Mouse (Mus musculus) kidney, postnatal 4 days (tissue): Measurements from ENCODE around the gene Ino80e.
"Not testable (repeated sequence)": the region's sequence is repeated elsewhere in the genome, so short reads cannot be mapped to it uniquely, and the experiment has no call there.

Experiments
- DNase-seq, 2 experiments: peaks; one replicate each; pipeline ENCODE4 v3.0.0; 2021; ENCODE audit warnings: mixed read lengths in 2 of 2

Ino80e gene

DNA sequence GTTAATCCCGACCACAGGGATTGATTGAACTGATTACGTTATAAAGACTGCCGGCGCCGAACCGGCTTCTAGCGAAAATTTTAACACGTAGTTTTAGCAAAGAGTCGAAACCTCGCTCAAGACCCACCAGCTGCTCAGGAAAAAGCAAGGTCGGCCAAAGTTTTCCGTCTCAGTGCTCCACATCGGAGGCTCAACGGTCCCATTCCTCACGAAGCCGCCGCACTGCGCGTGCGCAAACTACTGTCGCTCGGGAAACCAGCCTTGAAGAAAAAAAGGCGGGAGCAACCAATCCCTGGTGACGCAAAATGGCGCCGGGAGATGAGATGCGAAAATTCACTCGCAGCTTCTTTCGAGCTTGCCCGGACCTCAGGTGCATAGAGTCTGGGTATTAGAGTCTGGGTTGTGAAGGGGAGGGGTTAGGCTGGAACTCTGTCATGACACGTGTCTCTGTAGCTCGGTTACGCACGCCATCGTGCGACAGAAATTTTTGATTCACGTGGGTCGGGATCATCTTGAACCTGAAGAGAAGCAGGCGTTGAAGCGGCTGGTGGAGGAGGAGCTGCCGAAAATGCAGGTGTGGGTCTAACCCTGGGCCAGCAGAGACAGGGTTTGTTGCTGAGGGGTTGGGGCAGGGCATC is at the start of gene Ino80e:
TSS of gene Ino80e (minus strand) at position 231 of the 638 bp plus-strand sequence.
- peak; percentile 97 to 98 for DNase-seq

- DNase-seq, result no peak
Observed at GRCm38 (mm10) chr7:126905590-126905989, 43.4 kb upstream of the Ino80e start.

GRCm38 (mm10) chr7:126899781-126900180 is 37.6 kb upstream of the Ino80e start:
- not testable (repeated sequence) for DNase-seq

- peak; percentile 99 for DNase-seq
Observed at GRCm38 (mm10) chr7:126898102-126898990, 36.2 kb upstream of the Ino80e start.

- DNase-seq, result peak in 1 of 2 experiments; percentile 34
Observed at GRCm38 (mm10) chr7:126897390-126898101, 35.4 kb upstream of the Ino80e start.

DNA sequence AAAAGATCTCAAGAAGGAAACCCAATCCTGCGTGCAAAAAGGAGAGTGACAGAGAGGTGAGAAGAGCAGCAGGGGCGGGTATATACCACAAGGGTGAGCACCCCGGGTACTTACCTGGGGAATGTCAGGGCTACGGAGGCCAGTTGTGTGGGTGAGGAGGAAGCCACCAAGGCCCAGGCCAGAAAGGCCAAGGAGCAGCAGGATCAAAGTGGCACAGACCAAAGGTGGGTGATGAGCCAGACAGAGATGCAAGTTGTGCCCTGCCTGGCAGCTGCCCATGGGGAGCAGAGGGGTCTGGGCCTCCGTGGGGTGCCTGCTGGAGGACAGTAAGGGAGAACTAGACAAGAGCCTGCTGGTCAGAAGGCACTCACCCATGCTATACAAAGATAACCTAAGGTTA is 34.7 kb upstream of the Ino80e start:
- no peak for DNase-seq

GRCm38 (mm10) chr7:126888852-126889251 is 26.7 kb upstream of the Ino80e start:
- DNase-seq, result peak in 1 of 2 experiments; percentile 48

GRCm38 (mm10) chr7:126887281-126887680 is 25.1 kb upstream of the Ino80e start:
- DNase-seq, result no peak

DNA sequence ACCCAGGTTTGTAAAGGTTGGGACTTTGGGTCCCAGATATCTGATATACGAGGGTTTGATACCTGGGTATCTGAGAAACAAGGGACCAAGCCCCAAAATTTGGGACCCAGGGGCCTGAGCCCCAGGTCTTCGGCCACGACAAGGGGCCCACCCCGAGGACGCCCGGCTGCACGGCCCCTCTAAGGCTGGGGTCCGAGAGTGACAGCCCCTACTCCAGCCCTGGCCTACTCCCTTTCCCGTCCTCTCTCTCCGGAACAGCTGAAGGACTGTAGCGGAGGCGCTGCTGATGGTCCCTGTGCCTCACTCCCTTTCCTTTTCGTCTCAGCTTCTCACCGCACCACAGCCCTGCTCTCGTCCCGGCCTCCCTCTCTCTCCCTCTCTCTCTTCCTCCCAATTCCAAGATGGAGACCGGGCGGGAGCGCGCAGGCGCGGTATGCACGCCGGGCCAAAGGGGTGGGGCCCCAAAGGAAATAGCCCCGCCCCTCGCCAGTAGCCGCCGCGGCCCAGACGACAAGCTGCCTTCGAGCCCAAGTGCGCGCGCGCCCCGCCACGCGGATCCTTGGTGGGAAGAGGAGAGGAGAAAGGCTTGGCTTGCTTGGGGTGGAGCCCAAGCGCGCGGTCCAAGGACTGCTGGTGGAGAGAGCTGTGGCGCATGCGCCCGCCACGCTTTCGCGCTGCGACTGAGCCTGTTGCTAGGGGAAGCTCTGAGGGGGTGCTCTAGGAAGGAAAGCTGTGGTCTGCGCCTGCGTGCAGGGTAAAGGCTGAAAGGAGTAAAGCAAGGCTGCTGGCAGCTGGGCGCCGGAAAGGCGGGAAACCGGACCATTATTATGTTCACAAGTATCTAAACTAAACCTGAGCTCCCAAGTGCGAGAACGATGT is 22.3 kb upstream of the Ino80e start, which contains the start of gene Taok2:
TSS of gene Taok2 (minus strand) at position 418 of the 879 bp plus-strand sequence.
- peak; percentile 98 to 99 for DNase-seq

GRCm38 (mm10) chr7:126883731-126884181 is 21.6 kb upstream of the Ino80e start:
- peak; percentile 40 to 51 for DNase-seq

GRCm38 (mm10) chr7:126881040-126881439 is 18.9 kb upstream of the Ino80e start:
- DNase-seq, result peak in 1 of 2 experiments; percentile 55

- no peak for DNase-seq
Observed at GRCm38 (mm10) chr7:126877239-126877638, 15.1 kb upstream of the Ino80e start.

DNA sequence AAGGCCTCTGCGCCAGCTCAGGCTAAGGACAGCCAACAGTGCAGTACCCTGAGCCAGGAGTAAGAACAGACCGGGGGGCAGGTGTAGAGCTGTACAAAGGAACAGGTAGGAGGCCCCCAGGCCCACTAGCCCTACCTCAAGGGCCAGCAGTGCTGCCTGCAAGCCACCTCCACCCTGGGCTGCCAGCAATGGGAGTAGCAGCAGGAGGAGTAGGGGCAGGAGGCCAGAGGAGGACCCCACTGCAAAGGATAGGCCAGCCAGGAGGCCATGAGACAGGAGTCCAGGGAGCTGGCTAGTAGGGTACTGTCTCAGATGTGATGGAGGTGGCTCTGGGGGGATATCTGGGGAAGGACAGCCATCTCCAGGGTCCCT is 8.3 kb upstream of the Ino80e start:
- DNase-seq, result no peak

- no peak for DNase-seq
Observed at GRCm38 (mm10) chr7:126869780-126870519, 7.8 kb upstream of the Ino80e start.

DNA sequence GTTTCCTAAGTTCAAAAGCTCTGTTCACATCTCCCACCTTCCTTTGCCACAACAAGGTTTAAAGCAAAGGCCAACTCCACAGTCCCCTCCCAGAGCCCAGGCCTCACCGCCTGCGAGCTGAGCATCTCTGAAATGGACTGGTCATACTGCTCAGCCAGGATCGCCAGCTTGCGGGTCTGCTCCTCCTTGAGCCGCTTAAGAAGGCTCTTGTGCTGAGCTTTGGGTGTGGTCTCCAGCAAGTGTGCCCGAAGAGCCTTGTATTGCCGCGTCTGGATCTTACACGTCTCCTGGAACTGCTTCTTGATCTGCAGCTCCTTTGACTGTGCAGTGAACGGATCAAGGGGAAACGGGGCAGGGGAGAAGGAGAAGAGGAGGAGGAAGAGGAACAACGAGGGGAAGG is 5.8 kb upstream of the Ino80e start:
- DNase-seq, result no peak

GRCm38 (mm10) chr7:126867534-126867933 is 5.4 kb upstream of the Ino80e start:
- DNase-seq, result no peak

DNA sequence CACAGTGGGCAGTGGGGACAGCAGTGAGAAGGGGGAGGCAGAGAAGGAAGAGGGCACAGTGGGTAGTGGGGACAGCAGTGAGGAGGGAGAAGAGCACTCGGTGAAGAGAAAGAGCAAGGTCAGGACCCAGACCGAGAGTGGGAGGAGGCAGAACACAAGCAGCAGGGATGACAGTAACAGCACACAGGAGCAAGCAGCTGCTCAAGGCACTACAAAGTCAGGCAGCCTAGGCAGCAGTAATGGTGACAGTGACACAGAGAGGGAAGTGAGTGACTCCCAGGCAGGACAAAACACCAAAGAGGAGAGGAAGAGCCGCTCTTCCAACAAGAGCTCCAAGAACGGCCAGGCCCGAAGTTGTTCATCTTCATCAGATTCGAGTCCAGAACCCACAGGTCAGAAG is 1.6 kb upstream of the Ino80e start:
- no peak for DNase-seq

DNA sequence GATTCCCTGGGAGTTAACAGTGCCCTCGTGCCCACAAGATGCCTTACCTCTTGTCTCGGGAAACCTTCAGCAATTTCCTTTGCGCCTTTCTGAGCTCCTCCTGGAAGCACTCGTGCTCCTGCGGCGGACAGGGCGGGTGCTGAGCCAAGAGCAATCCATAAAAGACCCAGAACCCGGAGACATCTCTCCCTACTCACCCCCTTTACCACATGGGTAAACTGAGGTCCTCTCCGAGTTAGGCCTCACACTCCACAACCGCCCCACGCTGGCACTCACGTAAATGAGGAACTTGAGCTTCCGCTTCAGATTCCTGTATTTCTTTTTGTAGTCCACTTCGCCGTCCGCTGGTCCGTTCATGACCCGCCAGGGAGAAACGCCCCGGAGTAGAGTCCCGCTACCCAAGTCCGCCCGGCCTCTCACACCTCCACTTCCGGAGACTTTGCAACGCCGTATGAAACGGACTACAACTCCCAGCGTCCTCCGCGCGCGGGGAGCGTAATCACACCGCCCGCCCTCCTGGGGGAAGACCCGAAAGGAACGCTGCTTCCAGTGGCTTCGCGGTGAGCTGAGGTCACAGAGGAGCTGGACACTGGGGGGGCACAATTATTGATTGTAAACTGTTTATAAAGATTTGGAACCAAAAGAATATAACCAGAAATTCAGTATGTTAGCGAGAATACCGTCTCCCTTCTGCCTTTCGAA is 597 bp downstream of the Ino80e start, which contains the start of gene Hirip3:
TSS of gene Hirip3 (plus strand) at position 544 of the 702 bp plus-strand sequence.
- peak; percentile 97 for DNase-seq

DNA sequence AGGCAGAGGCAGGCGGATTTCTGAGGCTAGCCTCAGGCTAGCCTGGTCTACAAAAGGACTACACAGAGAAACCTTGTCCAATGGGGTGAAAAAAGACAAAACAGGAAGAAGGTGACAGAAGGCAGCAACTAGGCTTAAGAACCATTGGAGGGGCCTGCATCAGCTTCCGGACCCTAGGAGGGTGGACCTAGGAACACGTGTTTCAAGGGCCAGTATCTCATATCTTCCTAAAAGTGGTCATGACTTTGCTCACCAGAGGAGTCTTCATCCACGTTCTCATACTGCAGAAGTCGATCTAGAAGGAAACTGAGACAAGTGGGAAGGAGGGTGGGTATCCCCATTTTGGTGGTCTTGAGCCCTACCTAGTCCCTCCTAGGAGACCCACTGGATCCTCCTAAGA is 1.2 kb downstream of the Ino80e start:
- DNase-seq, result no peak

DNA sequence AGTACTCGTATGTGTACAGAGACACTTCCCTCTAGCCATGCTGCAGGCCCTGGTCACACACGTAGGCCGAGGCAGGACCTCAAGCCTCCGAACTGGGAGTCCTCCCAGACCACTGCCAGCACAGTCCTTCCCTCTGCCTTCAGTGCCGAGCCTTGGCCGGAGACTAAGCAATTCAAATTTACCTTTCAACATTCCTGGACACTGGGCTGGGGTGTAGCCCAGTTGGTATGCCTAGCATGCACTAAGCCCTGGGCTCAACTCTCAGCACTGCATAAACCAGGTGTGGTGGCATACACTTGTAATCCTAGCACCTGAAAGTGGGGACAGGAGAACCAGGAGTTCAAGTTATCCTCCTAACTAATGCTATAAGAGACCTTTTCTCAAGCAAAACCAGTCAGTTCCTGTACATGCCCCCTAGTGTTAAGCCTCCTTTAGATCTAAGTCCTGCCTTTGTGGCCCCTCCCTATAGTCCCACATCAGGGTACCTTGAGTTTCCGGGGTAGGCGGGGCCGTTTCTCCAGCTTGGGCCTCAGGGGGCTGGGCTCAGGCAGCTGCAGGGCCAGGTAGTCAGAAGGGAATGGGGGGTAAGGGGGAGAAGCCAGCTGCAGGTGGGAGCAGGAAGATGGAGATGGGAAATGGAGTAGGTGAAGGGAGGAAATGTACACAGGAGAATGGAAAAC is 5.3 kb downstream of the Ino80e start:
- no peak for DNase-seq
